Mouse (Mus musculus) kidney, embryonic 16.5 days (tissue): Measurements from ENCODE around the gene Tbx3. TPM values are rescaled to one million over a fixed set of nuclear protein-coding genes. Genes with fewer than 3 reads are reported as not detected.

Experiments
- ATAC-seq: fragments of 200-750 bp; cut with Nextera tagmentation; 2 replicates; pipeline ENCODE4 v1.8.0; 2017; ENCODE audit warnings: moderate TSS enrichment; ENCODE audit not compliant: low FRiP score, low TSS enrichment
- H3K27ac ChIP-seq: fragments of 300-500 bp; sonication (generic); 2 replicates; pipeline ENCODE4 v1.5.1; 2014; ENCODE audit warnings: low read length
- H3K27me3 ChIP-seq: fragments of 300-500 bp; sonication (generic); 2 replicates; pipeline ENCODE4 v1.6.1; 2014; ENCODE audit warnings: low read length, control low read depth, mixed read lengths; ENCODE audit not compliant: insufficient read depth
- H3K36me3 ChIP-seq: fragments of 300-500 bp; sonication (generic); 2 replicates; pipeline ENCODE4 v1.6.1; 2014; ENCODE audit warnings: low read length, control low read depth, mixed read lengths; ENCODE audit not compliant: insufficient read depth
- H3K4me1 ChIP-seq: fragments of 300-500 bp; sonication (generic); 2 replicates; pipeline ENCODE4 v1.6.1; 2014; ENCODE audit warnings: low read length, control low read depth, mixed read lengths; ENCODE audit not compliant: insufficient read depth
- H3K4me2 ChIP-seq: fragments of 300-500 bp; sonication (generic); replicated peaks from 2 replicates; pipeline ENCODE4 v1.6.1; 2014; ENCODE audit warnings: low read depth, low read length
- H3K4me3 ChIP-seq: fragments of 300-500 bp; sonication (generic); 2 replicates; pipeline ENCODE4 v1.5.1; 2014; ENCODE audit warnings: mild to moderate bottlenecking, low read length
- H3K9ac ChIP-seq: fragments of 300-500 bp; sonication (generic); replicated peaks from 2 replicates; pipeline ENCODE4 v1.6.1; 2014; ENCODE audit warnings: low read length
- H3K9me3 ChIP-seq: fragments of 300-500 bp; sonication (generic); 2 replicates; pipeline ENCODE4 v1.6.1; 2016; ENCODE audit warnings: low read length, control low read depth
- WGBS: fragments of 180-500 bp; shearing (Covaris S2); extraction: QIAGEN DNeasy Blood & Tissue Kit; methylation state at CpG from one replicate; pipeline ENCODE4 v1.1.7; 2014; 5-methylcytosine and 5-hydroxymethylcytosine counted together
- polyA plus RNA-seq: library from polyadenylated mRNA; unstranded; fragments of >200 nt; fragmentation: Nextera tagmentation; extraction: Ambion mirVana; gene quantifications from 2 replicates; pipeline ENCODE4 v1.2.1, GENCODE M21; 2015

The Tbx3 gene
- polyA plus RNA-seq, 1 experiment from 2014 or later: 52.6 TPM

DNA sequence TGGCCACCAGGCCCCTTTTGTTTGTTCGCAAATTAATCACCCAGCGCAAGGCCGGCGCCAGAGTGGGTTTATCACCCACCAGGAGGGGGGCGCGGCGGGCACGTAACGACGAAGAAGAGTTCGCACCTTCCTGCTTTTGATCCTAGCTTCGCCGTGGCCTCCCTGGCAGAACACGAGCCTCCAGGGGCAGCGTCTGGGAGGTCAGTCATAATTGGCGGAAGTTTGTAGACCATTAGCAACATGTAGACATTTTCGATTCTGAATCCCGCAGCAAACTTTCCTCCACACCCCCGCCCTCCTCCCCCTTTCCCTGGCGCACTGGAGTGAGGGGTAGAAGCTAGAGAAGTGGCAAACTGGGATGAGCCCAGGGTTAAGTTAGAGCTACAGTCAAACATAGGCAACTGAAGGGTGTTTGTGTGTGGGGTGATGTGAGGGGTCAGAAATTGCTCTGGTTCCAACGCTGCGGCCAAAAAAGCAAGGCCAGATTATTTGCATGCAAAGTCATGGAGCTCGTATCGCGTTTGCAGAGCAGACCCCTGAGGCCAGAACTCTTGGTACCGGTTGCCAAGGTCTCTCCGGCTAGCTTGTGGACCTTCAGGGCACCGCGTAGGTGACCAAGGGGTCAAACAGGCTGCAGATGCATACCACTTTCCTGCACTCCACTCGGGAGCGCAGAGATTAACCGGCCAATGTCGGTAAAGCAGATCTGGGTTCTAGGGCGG lies 2.1 kb upstream of the Tbx3 start:
- peak overlapping the region; percentile 68 for H3K4me2 ChIP-seq
- H3K36me3 ChIP-seq: no peaks in the 10 kb centered on the region
- peaks cover 69% of the 10 kb centered on the region for H3K27me3 ChIP-seq
- peak overlapping the region; percentile 79 for H3K9ac ChIP-seq
- H3K4me1 ChIP-seq: peaks cover 28% of the 10 kb centered on the region
- 12% methylated on average over 34 of the region's 34 CpGs for WGBS
- ATAC-seq: no peak
- H3K27ac ChIP-seq: peak overlapping the region; percentile 97
- H3K4me3 ChIP-seq: peak overlapping the region; percentile 67
- H3K9me3 ChIP-seq: no peaks in the 10 kb centered on the region

DNA sequence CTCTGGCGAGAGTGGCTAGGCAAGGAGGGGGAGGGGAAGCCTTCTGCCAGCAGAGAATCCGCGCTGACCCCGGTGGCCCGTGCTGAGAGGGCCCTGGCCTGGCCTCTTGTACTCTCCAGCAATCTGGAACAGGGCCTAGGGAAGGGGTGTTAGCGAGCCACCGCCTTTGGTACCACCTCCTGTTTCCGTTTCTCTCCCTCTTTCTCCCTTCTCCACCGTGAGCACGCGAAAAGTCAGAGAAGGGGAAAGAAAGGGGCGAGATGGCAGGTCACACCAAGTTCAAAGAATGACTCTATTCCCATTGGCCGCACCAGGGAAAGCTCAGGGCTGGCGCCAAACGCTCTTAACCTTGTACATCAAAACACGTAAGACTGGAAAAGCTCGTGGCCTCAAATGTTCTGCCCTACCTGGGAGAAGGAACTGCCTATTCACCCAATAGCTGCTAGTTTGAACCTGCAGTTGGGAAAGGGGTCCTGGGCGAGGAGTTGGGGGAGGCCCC lies 1.5 kb upstream of the Tbx3 start:
- Histone ChIP-seq H3K4me2 (peak overlapping the region; percentile 68), H3K36me3 (no peaks in the 10 kb centered on the region), H3K9me3 (no peaks in the 10 kb centered on the region), H3K27me3 (peaks cover 66% of the 10 kb centered on the region), H3K4me3 (peak overlapping the region; percentile 67), H3K4me1 (peaks cover 28% of the 10 kb centered on the region), H3K9ac (peak overlapping the region; percentile 79), H3K27ac (peak overlapping the region; percentile 97)
- no peak for ATAC-seq
- 18% methylated on average over 16 of the region's 18 CpGs for WGBS

DNA sequence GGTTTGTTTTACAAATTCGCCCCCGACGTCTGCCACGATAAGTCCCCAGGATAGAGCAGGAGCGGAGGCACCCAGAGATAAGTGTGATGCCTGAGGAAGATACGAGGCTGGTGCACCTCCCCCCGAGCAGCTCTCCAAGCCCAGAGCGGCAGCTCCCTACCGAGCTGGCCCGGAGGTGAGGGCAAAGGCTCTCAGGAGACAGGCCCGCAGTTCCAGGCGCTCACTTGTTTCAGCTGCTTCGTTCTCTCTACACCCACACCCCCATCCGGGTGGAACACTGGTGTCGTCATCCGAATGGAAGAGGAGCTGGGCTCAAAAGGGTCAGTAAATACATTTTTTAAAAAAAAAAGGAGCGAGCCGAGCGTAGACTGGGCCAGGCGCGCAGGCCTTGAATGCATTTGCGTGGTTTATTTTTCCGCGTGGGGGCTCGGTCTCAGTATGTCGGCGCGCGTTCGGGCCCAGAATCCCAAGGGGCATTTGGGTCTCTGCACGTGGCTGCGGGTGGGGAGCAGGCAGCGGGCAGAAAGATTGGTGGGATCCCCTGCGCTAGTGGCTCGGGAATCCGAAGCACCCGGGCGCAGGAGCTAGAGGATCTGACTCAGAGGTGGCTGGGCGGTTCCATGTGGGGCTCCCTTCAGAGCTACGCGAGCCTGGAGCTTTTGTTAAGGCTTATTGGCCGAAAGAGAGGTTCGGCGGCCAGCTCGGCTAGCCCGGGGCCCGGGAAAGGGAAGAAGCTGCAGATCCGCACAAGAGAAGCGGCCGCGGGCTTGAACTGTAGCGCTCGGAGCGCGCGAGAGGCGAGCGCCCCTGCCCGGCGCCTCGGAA lies 516 bp upstream of the Tbx3 start:
- peaks cover 61% of the 10 kb centered on the region for H3K27me3 ChIP-seq
- ATAC-seq: no peak

DNA sequence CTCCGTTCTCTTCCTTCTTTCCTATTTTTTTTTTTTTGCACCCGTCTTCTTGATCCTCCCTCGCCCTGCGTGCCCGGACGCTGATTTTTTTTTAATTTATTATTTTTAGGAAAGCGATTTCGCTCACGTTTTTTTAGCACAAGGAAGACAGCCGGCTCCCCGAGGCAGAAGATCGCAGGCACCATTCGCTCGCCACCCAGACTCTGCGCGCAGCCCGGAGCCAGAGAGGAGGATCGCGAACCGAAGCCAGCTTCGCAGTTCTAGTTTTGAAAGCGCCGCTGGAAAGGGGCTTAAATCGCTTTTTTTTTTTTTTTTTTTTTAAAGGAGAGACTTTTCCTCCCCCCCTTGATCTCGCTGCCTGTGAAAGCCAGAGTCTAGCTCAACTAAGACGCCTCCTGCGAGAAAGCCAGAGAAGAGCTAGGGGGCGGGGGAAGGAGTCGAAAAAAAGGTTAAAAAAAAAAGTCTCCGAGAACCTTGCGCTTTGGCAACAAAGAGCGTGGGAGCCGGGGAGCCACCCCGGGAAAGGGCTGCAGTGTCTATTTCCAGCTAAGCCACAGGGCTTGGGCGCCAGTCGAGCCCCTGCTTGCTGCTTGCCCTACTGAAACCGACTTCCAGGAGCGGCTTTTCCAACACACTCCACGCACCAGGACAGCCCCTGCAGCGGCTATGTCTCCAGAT lies 794 bp downstream of the Tbx3 start:
- Histone ChIP-seq H3K27me3 (peaks cover 59% of the 10 kb centered on the region), H3K4me2 (peak overlapping the region; percentile 68), H3K36me3 (peaks cover 5% of the 10 kb centered on the region; the same call in 1 of the 2 replicates), H3K9ac (peak overlapping the region; percentile 87), H3K4me1 (peaks cover 28% of the 10 kb centered on the region), H3K4me3 (peak overlapping the region; percentile 67), H3K9me3 (no peaks in the 10 kb centered on the region), H3K27ac (peak overlapping the region; percentile 97)
- ATAC-seq: no peak
- WGBS: 0% methylated on average over 40 of the region's 40 CpGs

More for the DNA sequence above, 516 bp upstream of the Tbx3 start:
- peak overlapping the region; percentile 68 for H3K4me2 ChIP-seq
- WGBS: under 1% methylated on average over 56 of the region's 61 CpGs
- H3K4me3 ChIP-seq: peak overlapping the region; percentile 67
- no peaks in the 10 kb centered on the region for H3K9me3 ChIP-seq
- H3K27ac ChIP-seq: peak overlapping the region; percentile 97
- no peaks in the 10 kb centered on the region for H3K36me3 ChIP-seq
- peaks cover 28% of the 10 kb centered on the region for H3K4me1 ChIP-seq
- peak overlapping the region; percentile 79 for H3K9ac ChIP-seq

DNA sequence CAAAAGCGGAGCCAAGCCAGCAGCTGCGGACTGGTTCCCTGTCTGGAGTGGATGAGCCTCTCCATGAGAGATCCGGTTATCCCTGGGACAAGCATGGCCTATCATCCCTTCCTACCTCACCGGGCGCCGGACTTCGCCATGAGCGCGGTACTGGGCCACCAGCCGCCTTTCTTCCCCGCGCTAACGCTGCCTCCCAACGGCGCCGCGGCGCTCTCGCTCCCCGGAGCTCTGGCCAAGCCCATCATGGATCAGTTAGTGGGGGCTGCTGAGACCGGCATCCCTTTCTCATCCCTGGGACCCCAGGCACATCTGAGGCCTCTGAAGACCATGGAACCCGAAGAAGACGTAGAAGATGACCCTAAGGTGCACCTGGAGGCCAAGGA lies 1.5 kb downstream of the Tbx3 start:
- no peak for ATAC-seq
- Histone ChIP-seq H3K27ac (peak overlapping the region; percentile 97), H3K27me3 (peaks cover 59% of the 10 kb centered on the region), H3K4me3 (peak overlapping the region; percentile 67), H3K36me3 (peaks cover 8% of the 10 kb centered on the region; the same call in 1 of the 2 replicates), H3K9ac (peak overlapping the region; percentile 87), H3K4me2 (peak overlapping the region; percentile 68), H3K9me3 (no peaks in the 10 kb centered on the region), H3K4me1 (peaks cover 28% of the 10 kb centered on the region)
- WGBS: under 1% methylated on average over 23 of the region's 23 CpGs

DNA sequence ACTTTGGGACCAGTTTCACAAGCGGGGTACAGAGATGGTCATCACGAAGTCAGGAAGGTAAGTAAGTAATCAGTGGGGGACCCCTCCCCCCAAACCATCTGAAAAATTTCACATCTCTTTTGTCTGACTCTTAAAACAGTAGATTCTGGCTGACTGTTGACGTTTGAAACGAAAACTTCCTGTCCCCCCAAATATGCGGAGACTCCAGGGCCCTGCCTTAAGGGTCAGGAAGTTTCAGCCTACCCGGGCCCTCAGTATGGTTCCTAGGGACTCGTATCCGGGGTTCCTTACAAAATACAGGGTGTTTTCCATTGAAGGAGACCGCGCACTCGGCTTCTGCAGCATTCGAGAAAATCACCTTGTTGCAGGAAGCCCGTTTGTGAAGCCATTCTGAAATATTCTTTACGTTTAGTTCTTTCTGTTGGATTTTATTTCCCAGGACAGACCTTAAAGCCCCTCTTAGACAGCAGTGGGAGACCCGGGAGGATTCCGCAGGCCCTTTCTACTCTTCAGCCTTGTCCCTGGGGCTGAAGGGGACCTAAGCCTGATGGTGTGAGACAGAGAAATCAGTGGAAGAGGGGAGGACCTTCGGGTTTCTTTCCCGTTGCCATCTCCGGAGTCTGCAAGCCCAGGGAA lies 2.0 kb downstream of the Tbx3 start:
- no peak for ATAC-seq
- Histone ChIP-seq H3K27ac (peak overlapping the region; percentile 97), H3K36me3 (peaks cover 8% of the 10 kb centered on the region; the same call in 1 of the 2 replicates), H3K9me3 (no peaks in the 10 kb centered on the region), H3K4me1 (peaks cover 24% of the 10 kb centered on the region), H3K4me2 (peak overlapping the region; percentile 68), H3K9ac (peak overlapping the region; percentile 87), H3K27me3 (peaks cover 59% of the 10 kb centered on the region), H3K4me3 (peak overlapping the region; percentile 67)
- WGBS: 2% methylated on average over 19 of the region's 19 CpGs

DNA sequence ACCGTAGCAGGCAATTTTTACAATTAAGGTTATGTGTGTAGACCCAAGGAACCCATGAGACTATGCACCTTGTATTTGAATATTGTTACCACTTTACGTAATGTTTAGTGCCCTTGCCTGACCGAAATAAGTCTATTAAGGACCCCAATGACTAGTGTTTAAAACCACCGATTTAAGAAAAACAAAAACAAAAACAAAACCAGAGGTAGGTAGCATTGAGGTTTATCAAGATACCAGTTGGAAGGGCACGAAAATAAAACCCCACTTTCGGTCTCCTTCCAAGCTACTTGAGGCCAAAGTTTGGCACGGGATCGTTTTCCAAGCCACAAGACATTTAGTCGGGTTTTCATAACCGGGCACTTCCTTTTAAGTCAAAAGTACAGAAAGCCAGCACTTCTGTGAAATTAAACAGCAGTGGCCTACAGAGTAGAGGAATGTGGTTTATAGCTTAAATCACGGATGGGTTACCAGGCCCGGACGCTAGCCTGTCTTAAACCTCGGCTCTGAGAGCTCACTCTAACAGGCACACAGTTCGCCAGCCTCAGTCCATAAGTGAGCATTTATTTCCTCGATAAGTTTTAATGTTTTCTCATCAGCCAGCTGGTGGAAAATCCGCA lies 2.6 kb downstream of the Tbx3 start:
- no peak for ATAC-seq
- peak overlapping the region; percentile 67 for H3K4me3 ChIP-seq
- H3K27me3 ChIP-seq: peaks cover 59% of the 10 kb centered on the region

DNA sequence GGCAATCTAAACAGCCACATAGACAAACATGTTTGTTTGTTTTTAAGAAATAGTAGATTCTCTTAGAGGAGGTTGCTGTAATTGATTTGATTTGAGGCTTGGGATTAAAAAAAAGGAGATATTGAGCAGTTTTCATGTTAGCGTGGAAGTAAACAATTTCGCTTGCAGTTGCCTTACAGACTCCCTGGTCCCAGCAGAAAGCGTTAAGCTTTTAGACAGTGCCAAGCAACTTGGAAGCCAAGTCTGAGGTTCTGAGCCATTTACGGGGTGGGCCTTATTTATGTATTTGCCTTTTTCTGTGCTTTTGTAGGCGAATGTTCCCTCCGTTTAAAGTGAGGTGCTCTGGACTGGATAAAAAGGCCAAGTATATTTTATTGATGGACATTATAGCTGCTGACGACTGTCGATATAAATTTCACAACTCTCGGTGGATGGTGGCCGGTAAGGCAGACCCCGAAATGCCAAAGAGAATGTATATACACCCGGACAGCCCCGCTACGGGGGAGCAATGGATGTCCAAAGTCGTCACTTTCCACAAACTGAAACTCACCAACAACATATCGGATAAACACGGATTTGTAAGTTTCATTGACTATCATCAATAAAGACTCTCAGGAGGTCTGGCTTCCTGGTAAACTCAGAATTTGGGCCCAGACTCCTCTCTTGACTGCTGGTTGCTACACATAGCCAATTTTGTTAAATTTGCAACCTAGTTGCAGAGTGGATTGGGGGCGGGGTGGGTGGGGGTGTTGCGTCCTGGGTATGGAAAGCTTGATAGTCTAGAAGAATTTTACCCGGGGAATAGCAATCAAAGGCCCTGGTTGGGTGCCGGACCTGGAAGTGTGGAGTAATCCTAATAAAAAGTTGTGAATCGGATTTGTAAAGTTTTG lies 3.5 kb downstream of the Tbx3 start:
- Histone ChIP-seq H3K4me1 (peaks cover 13% of the 10 kb centered on the region), H3K9me3 (no peaks in the 10 kb centered on the region), H3K4me3 (peak overlapping the region; percentile 67), H3K4me2 (peak overlapping the region; percentile 68), H3K36me3 (peaks cover 15% of the 10 kb centered on the region; the same call in 1 of the 2 replicates), H3K27me3 (peaks cover 59% of the 10 kb centered on the region), H3K9ac (peak overlapping the region; percentile 77), H3K27ac (peak overlapping the region; percentile 81)
- WGBS: 20% methylated on average over 22 of the region's 22 CpGs
- ATAC-seq: no peak

More for the DNA sequence above, 2.6 kb downstream of the Tbx3 start:
- peak overlapping the region; percentile 68 for H3K4me2 ChIP-seq
- H3K4me1 ChIP-seq: peaks cover 20% of the 10 kb centered on the region
- 7% methylated on average over 17 of the region's 17 CpGs for WGBS
- peak overlapping the region; percentile 97 for H3K27ac ChIP-seq
- H3K9ac ChIP-seq: peak overlapping the region; percentile 87
- no peaks in the 10 kb centered on the region for H3K9me3 ChIP-seq
- peaks cover 9% of the 10 kb centered on the region; the same call in 1 of the 2 replicates for H3K36me3 ChIP-seq
